Mouse (Mus musculus): ENCODE measurements at regions not wholly inside any gene's neighbourhood (a gene's known extent, or its start where the extent isn't known, plus 50 kb on each side); places are given as distances from the start of the nearest gene placed in this dataset.

DNA sequence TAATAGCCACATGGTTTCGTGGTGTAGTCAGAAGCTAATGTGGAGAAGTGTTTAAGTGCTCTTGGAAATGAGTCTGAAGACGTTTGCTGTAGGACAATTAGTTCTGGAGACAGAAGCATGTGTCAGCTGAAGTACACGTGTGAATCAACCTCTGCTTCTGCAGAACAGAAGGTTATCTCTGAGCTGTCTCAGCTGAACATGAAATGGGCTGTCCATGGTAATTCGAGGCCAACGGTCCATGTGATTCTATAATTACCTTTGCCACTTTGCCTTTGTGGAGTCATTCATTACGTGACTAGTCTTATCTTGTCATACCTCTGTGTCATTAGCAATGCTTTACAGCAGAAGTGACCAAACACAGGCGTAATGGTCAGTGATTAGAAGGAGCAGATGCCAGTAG lies 295.6 kb upstream of the Veph1 start:
- no peak for DNase-seq

DNA sequence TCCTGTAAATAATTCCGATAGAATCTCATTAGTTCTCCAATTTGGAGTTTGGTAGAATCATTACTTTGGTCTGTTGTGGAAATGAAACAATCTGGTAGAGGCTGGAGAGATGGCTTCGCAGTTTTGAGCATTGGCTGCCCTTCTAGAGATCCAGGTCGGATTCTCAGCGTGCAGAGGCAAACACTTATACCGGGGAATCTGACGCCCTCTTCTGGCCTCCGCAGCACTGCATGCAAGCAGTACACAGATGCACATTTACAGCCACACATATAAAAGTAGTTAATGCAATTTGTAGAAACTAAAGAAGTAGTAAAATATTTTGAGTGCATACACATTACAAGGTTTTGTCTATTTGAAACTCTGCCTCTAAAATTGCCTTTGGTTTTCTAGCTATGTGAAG lies 294.1 kb upstream of the Veph1 start:
- no peak for DNase-seq

DNA sequence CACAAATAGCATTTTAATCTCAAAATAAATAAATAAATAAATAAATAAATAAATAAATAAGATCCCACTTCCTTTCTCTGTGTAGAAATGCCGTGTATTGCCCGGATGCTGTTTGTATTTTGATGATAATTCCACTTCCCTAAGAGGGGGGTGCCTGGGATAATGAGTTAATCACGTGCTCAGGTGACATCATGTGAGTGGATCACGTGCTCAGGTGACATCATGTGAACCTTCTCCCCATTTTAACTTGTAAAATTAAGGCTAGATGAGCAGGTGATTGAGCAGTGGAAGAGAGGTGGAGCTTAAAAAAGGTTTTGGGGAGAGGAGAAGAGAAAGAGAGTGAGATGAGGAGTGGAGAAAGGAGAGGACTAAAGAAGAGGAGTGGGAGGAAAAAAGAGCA lies 292.8 kb upstream of the Veph1 start:
- no peak for DNase-seq

DNA sequence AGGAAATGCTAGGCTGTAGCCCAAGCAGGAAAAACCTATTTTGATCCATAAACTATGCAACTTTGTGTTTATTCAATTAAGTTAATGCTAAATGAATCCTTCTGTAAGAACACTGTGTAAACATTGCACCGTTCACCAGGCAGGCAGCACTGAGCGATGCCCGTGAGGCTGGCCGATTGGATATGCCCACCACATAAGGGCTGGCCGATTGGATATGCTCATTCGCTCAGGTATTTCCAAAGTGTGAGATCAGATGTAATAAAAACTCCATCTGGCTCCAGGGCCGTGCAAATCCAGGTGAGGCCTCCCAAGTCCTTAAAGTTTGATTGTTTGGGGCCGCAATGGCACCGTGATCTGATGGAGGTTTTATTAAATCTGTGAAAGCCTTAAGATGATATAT lies 288.2 kb upstream of the Veph1 start:
- DNase-seq: no peak

DNA sequence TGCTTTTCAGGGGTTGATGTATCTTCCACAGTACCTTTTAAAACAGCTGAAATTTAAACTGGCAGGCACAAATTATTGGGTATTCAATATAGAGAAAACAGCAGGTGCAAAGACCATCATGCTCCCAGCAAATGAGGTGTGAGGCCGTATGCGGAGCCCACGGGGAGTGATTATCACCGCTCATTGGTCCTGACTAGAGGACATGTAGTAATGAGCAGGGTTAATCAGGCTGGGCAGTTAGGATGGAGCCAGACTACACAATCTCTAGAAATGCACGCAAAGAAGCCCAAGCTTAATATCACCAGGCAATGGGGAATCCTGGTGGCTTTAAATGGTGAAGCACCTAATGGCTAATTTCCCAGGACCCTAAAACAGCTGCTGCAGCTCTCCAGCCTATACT lies 287.5 kb upstream of the Veph1 start:
- DNase-seq: no peak

DNA sequence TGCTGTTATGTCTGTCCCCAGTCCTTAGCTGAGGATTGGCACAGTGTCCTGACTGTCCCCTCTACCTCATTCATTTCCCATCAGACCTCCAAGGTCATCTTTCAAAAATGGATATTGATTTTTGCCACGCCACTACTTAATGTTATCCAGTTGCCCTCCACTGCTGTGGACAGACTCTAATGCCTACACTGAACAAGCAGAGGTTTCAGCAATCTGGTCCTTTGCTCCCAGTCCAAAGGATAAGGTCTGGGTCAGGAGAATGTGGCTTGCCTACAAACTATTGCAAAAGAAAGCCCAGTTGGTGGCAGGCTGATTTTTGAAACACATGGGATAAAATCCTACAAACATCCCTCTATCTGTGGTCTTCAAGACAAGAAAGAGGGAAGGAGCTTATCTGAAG lies 280.0 kb upstream of the Veph1 start:
- no peak for DNase-seq

DNA sequence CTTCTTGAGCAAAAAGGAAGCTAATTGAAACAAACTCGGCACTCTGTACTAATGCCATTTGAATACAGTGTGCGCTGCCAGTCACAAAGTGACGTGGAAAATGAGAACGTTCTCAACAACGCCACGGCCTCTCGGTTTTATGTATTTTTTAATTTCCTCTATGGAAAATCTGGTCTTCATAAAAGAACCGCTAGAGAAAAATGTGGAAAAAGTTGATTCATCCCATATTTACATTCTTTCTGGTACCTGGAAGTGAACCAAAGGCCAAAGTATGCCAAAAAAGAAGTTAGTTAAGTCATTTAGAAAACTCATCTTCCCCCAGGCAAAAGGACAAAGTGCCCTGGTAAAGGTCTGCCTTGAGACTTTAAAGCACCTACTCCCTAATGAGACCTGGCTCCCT lies 277.7 kb upstream of the Veph1 start:
- DNase-seq: no peak

DNA sequence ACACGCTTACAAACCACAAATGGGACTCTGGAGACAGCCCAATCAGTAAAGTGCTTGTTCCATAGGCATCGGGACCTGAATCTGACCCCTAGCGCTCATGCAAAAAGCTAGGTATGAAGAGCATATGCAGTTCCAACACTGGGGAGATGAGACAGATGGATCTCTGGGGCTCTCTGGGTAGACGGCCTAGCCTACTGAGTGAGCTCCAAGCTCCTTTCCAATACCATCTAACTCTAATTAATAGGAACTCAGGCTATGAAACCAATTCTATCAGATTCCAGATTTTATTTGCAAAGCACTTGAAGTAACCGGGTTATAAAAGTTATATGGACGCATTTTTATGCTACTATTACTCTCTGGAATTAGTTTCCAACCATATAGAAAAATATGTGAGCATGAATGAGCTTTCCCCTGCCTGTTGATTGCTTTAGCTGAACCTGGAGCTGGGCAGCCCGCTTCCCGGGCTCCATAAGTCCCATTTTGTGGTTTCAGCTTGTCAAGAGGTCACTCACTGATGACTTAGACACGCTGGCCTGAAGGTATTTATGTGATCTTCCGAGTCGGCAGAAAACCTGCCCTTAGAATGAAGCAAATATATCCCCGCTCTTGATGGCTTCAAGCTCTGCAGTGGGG lies 276.4 kb upstream of the Veph1 start:
- DNase-seq: no peak

DNA sequence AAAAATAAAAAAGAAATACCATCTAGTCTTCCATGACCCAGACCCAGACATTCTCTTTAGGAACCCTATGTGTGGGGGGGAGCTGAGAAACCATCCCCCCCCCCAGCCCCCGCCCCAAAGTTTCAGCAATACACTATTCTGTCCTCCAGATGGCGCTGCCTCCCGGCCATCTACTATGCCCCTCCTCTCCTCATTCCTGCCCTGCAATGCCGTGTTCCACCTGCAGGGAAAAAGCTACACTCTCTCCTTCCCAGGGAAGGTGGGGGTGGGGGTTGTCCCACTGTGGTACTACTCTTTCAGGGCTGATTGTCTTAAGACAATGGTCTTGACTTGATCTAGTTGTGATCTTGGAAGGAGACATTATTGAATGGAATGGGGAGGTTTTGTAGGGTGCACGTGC lies 273.7 kb upstream of the Veph1 start:
- no peak for DNase-seq

DNA sequence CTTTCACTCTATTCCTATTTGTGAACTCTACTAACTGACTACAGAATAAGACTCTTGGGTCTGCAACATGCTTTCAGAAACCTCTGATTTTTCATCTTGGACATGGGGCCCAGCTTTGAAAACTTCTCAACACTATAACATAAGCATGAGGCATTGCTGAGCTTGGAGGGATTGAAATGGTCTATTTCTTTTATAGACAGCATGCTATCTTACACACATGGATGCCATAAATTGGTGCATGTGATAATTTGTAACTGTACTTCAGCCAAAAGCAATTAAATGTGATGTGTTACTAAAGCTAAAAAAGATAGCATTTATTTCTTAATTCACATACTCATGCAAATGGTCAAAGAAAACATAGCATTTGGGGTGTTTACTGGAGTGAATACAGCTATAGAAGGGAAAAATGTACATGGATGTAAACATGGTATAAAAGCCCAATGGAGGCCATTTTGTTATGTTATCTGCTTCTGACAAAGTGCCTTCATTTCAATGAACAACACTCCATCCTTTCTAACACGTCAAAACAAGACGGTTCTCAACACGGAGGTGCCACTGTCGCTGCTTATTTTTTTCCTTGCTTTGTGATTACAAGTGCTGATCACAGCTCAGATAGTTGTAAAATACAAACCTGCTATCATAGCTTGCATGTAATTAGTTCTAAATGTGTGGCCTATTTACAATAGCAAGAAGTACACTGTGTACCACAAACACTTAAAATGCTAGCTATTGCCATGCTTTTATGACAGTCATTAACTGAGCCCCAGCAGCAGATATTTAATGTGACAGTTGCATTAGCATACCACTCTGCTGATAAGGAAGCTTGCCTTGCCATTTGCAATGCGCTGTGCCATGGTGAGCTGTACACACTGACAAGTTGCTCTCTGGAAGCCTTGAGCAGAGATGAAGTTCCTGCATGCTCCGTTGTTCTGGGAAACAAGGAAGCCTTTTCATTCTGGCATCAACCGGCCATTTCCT lies 267.9 kb upstream of the Veph1 start:
- no peak for DNase-seq

DNA sequence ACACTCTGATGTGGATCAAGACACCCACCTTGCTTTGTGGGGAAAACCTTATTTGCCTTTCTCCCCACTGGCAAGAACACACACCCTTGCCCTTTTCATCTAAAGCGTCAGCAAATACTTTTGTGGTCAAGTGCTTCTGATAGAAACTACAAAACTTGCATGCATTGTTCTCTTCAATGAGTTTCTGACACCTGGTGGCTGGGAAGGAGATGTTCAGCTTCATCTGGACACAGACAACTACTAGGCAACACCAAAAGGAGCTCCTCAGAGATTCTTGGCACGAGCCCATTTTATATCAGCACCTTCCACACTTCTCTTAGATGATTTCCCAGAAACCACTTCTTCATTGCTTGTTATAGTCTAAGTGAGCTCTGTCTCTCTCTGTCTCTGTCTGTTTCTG lies 266.7 kb upstream of the Veph1 start:
- DNase-seq: no peak

DNA sequence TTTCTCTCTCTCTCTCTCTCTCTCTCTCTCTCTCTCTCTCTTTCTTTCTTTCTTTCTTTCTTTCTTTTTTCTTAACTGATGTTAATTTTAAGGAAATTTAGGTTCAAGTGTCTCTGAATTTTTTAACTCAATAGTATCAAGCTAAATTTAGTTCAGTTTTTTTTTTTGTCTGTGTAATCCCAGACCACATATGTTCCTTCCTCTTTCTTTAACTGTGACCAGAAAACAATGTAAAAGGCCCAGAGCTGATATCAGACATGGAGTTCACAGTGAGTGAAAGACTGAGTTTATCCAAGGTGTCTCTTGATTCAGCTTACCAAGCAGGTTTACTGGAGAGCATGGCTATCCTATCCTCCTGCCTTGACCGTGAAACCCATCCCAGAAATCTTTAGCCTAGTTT lies 258.9 kb upstream of the Veph1 start:
- no peak for DNase-seq

DNA sequence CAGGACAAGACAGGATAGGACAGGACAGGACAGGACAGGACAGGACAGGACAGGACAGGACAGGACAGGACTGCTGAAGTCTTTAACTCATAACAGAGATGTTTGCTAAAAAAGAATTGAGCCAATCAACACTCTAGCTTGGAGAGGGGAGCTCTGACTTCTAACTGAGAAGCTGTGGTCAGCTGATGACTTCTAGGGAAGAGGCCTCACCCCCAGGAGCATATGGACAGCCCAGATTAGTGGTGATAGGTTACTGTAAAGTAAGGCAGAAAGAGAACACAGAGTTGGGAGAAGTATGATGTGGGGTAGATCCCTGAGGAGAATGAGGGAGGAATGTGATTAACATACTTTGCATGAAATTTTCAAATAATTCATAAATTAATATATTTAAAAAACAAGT lies 254.3 kb upstream of the Veph1 start:
- DNase-seq: no peak

DNA sequence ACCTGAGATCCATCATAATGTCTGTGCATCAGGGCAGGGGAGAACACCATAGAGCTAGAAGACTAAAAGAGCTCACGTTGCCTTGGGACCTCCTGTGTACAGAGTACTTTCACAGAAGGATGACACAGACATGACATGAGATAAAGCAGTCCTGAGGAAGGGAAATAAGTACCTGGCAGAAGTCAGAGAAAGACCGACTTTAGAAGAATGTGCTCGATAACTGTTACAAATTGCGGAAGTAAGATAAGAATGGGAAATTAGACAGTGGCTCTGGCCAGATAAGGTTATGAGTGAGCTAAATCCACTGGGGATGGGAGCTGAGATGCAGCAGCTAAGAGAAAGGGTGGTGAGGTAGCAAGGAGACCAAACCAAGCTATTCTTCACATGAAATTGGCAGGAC lies 249.9 kb upstream of the Veph1 start:
- no peak for DNase-seq

DNA sequence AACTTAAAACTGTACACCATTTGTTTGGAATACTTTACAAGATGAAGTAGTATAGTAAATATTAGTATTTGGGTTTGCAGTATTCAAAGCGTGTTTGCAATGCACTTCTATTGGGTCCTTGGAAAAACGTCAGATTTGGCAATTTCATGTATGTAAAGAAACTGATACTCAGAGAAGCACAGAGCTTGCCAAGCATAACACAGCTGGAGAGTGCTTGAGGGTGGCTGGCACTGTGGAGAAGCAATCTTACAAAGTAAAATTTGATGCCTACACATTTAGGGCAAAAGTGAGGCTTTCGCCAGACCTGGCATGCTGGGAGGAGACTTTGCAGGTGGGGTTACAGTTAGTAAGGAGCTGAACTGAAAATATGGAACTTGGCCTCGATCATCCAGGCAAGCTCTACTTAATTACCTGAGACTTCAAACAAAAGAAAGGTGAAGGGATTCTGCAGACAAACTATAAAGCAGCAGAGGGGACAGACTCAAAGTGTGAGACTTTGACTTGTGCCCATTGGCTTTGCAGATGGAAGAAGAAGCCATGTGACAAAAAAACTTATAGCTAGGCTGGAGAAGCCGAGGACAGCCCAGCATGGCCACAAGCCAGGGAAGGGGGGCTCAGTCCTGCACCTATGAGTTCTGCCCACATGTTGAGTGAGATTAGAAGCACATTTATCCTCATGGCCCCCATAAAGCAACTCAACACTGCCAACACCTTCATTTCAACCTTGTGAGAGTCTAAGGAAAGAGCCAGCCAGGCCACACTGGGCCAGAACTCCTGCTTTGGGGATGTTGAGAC lies 247.7 kb upstream of the Veph1 start:
- no peak for DNase-seq

DNA sequence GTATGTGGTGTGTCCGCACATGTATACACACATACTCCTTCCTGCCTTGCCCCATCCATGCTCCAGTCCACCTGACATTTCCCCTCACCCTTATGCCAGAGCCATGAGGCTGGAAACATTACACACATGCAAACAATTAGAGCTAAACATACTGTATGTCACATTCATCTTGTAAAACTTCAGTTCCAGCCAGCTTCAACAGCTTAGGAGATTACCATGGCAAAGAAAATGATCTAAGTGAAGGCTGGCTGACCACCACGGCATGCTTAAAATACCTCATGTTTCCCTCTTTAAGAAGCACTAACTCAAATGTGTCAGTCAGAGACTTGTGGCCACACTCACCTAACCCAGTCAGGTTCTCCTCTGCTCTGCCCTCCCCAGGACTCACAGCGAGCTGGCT lies 246.2 kb upstream of the Veph1 start:
- no peak for DNase-seq

DNA sequence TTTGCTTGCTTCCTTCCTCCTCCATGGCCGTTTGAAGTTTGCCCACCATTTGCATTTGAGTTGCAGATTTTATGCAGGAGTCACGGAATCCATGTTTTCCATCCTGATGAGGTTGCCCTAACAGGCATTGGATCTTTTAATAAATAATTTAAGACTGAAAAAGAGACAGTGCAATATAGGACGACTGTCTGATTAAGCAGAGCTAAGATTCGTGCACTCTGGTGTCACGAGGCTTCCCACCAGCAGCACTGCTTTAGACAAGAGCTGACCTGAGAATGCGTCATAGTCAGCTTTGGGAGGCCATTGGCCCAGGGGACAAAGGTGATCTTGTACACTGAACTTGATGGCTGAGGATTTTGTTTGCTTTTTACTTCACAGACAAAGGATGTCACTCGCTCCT lies 241.3 kb upstream of the Veph1 start:
- DNase-seq: no peak

DNA sequence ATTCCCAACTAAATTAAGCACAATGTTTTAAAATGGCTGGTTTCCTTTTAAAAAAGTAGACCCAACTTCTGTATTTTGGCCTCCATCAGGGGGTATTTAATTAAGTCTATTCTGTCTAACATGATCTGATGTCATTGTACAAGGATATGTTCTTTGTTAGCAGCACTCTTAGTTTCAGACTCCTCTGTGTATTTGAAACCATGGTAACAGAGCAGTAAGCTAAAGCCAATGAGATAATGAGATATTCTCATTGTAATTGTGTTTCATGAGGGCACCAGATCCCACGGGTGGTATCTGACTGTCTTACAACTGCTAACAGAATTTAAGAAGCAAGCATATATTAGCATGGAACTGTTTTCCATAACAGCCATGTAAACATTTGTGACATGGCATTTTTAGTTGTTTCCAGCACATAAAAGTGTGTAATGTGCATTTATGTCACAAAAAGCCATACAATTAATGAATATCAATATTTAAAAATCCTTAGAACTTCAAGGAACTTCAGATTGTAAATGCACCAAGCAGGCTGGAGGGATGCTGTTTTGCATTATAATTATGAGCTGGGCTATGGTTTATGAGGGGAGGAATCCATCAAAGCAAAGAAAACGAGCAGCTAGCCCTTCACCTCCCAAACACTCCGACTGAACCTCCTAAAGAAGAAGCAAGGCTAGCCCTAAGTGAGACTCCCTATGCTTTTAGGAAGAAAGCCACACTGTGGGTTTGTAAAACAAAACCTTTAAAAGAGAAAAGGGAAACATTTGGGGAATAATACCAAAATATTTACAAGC lies 240.7 kb upstream of the Veph1 start:
- no peak for DNase-seq

DNA sequence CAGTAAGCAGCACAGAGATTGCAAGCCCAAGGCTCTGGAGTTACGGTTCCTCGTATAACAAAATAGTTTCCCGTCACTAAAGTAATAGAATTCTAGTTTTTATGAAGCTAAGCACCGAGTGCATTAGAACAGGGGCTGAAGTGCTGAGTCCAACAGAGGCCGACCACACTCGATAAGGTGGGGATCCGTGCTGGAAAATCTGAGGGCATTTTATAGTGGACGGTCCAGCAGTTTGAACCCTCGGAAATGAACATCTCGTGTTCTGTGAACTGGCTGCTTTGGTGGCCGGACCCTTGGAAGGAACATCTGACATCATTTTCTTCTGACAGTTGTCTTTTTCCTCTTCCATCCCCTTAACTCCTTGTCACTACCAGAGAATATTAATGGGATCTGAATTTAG lies 240.0 kb upstream of the Veph1 start:
- no peak for DNase-seq

DNA sequence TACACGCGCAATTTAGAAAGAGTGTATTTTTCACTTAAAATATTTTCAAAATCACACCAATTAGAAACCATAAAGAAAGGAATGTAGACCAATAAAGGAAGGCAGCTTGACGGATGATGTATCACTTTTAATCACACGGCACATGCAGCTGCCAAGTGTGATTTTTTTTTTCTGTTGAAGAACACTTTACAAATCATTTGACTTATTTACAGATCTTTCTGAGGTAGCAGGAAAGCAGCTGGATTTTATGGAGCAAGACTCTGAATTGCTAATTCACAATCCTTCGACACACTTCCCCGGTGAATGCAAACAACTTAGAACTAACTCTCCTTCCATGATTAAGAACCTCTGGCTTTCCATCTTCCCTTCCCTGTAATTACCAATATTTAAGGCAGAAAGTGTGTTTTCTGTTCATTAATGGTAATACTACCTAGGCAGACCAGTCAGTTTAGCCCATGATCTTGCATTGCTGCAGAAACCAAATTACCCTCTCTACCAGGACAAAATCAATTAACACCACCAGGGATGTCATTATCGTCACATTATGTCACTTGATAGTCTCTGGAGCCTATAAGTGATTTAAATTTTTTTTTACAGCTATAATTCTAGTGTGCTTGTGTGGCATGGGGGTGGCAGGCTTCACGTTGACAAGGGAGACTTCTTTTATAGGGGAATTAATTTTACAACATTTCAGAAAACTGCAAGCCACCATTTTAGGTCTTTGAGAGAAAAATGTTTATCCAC lies 239.3 kb upstream of the Veph1 start:
- DNase-seq: no peak

DNA sequence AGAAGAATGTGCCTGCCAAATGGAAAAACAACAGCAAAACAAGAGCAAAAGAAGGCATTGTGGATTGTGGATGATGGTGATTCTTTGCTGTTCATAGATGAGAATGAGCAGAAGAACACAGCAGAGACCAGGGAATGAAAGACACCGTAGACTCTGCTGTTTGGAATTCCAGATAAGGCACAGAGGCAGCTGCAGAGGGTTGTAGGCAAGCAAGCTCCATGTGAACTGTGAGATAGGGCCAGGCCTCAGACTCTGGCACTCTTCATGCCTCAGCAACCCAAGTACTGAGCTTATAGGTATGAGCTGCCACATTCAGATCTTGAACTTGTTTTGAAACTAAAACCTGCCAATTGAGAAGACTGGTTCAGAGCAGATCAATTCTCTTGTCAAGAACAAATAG lies 223.3 kb upstream of the Veph1 start:
- no peak for DNase-seq

DNA sequence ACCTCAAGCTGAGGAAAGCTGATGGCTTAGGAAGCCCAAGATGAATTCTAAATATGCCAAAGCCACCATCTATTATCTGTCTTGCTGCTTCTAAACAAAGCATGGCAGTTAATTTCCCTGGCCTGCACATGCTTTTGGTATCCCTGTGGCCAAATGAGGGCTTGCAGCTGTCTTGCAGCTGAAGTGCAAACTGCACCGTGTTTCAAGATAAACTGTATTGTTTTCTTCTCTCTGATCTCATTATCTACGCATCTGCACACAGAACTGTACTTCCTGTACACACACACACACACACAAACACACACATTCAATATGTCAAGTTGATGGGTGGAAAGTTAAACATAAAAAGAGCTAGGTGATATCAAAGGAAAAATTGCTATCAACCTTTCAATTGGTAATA lies 221.7 kb upstream of the Veph1 start:
- no peak for DNase-seq
